Mouse (Mus musculus): ENCODE results near the gene Adam30.

DNA sequence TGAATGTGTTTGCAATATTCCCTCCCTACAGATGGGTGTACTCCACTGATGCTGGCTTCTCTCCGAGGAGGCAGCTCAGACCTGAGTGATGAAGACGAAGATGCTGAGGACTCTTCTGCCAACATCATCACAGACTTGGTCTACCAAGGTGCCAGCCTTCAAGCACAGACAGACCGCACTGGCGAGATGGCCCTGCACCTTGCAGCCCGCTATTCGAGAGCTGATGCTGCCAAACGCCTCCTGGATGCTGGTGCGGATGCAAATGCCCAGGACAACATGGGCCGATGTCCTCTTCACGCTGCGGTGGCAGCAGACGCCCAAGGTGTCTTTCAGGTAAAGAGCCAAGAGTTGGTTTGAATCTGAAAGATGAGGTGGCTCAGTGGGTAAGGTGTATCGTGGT lies 17.6 kb upstream of the Adam30 start:
- TF ChIP-seq CTCF (IDR thresholded peaks at IDR 0.05; ENCODE audit: low read depth) (no peak), EP300 (IDR thresholded peaks at IDR 0.05; ENCODE audit: low read depth) (no peak)
